Mouse (Mus musculus) spleen, adult 2 months (tissue): ENCODE results near the gene Ifit3.
"Not testable (repeated sequence)": the region's sequence is repeated elsewhere in the genome, so short reads cannot be mapped to it uniquely, and the experiment has no call there.

Experiments
- CTCF ChIP-seq: fragments of 200-500 bp; IDR thresholded peaks from 2 replicates; pipeline ENCODE4 v1.5.1; 2011; ENCODE audit warnings: mild to moderate bottlenecking, inconsistent platforms; ENCODE audit not compliant: insufficient read depth, insufficient read length, insufficient replicate concordance; ENCODE audit errors: extremely low read depth
- POLR2A ChIP-seq: fragments of 200-500 bp; IDR thresholded peaks from 2 replicates; pipeline ENCODE4 v1.6.1; 2011; ENCODE audit warnings: low read depth, low read length, inconsistent platforms

DNA sequence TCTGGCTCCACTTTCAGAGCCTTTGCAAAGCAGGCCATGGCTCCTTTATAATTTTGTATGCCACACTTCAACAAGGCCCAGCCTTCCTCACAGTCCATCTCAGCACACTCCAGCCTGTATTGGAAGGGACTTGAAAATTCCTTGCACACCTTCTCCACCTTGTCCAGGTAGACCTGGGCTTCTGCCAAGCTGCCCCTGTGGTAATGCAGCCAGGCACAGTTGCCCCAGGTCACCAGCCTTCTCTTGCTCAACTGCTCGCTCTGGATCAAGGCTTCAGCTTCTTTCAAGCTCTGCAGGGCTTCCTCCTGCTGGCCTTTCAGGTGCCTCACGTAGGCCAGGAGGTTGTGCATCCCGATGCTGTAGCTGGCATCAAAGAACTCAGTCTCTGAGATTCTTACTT, 11.2 kb downstream of the Ifit3 start:
- TF ChIP-seq CTCF, POLR2A: not testable (repeated sequence)
